Mouse (Mus musculus): ENCODE results near the gene Abca9. TPM values are rescaled to one million over a fixed set of nuclear protein-coding genes. Genes with fewer than 3 reads are reported as not detected.

Abca9 gene
- polyA plus RNA-seq (2015; fragmentation: Nextera tagmentation; extraction: Ambion mirVana) = 2.6 and 2.8 TPM in 2 replicates

DNA sequence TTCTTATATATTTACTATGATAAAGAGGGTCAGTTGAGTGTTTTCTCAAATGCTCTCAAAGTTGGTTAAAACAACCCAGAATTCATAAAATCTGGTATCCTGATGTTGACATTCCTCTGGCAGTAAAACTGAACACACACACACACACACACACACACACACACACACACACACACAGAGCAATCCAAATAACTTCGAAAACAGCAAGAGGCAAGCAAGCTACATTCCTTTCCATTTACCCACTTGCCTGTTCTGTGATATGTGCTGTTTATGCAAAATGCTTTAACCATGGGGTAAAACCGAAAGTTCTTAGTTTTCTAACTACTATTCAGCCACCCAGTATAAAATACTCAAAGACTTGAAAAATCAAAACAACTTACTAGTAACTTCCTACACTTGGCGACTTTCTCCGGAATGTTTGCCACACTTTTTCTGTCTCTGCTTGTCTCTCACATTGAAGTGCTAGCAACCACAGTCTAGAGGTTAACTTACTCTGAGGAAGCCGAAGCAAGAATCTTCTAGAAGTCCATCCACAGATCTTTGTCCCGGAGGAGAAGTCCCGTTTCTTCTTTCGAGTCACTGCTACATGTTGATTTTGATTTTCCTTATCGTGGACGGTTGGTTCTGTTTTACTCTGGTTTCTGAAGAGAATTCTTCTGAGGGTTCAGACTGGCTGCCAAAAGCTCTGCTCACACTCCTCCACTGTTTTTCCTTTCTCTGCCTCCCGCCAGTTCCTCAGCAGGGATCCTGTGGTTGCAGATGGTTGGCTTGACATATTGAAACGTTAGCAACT, at the start of gene Abca9:
Gene Abca9, minus strand, starts transcription at position 738 of the 793 bp plus-strand sequence.
- H3K27ac ChIP-seq (replicated peaks) = no peak within 1 kb of the TSS; the same call in 1 of the 2 replicates

DNA sequence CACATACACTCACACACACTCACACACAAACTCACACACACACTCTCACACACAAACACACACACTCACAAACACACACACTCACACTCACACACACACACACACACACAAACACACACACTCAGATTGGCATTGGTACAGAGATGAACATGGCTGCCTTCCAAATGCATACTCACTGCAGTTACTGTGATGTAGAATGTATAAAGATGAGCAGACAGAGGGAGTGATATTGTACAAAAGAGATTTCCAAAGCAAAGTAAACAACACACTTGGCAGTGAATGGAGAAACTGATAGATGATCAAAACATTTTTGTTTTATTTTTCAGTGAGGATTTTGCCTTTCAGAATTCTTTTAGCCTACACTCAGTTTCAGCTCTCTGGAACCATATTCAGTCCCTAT, 49.1 kb upstream of the Abca9 start:
- Histone ChIP-seq H3K27ac (replicated peaks) (no peak overlapping the region), H3K36me3 (no peaks in the 10 kb centered on the region), H3K9ac (replicated peaks) (no peak overlapping the region), H3K4me1 (no peaks in the 10 kb centered on the region), H3K27me3 (replicated peaks) (no peaks in the 10 kb centered on the region), H3K9me3 (replicated peaks) (no peaks in the 10 kb centered on the region), H3K4me2 (no peak overlapping the region), H3K4me3 (replicated peaks) (no peak overlapping the region)
- ATAC-seq (ENCODE audit: low FRiP score) = no peak

More for the DNA sequence above, at the start of gene Abca9:
- Histone ChIP-seq H3K4me1 (0 out of 2 replicates have a peak, but pooled peaks cover 5% of the 10 kb centered on the region), H3K4me3 (replicated peaks) (no peak within 1 kb of the TSS; the same call in 1 of the 2 replicates), H3K36me3 (no peaks in the 10 kb centered on the region), H3K9ac (replicated peaks) (no peak within 1 kb of the TSS), H3K9me3 (replicated peaks) (no peaks in the 10 kb centered on the region), H3K4me2 (peak within 1 kb of the TSS; percentile 2; the same call in 1 of the 2 replicates), H3K27me3 (replicated peaks) (no peaks in the 10 kb centered on the region)
- ATAC-seq (ENCODE audit: low FRiP score) = no peak
- 69% methylated on average over 12 of the region's 12 CpGs for WGBS

DNA sequence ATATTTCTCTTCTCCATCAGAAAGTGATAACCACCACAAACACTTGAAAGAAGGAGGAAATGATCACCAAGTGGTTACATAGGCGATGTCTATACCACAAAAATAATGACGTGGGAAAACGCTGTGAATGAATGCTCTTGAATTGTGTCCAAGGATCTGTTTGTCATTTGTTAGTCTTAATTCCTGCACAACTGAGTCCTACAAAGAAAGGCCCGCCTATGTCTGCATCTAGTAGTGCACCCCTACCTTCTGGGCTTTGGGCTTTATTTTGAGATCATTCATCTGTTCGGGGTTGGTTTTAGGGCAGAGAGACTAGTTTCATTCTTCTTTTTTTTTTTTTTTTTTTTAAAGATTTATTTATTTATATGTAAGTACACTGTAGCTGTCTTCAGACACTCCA, 35.9 kb upstream of the Abca9 start:
- H3K9ac ChIP-seq (replicated peaks) = no peak overlapping the region
- no peak overlapping the region for H3K27ac ChIP-seq (replicated peaks)
- H3K4me2 ChIP-seq = no peak overlapping the region
- H3K4me1 ChIP-seq = no peaks in the 10 kb centered on the region
- H3K9me3 ChIP-seq (replicated peaks) = no peaks in the 10 kb centered on the region
- no peak for ATAC-seq (ENCODE audit: low FRiP score)
- WGBS = 88% methylated on average over 5 of the region's 5 CpGs
- no peaks in the 10 kb centered on the region for H3K27me3 ChIP-seq (replicated peaks)
- H3K36me3 ChIP-seq = no peaks in the 10 kb centered on the region
- H3K4me3 ChIP-seq (replicated peaks) = no peak overlapping the region

DNA sequence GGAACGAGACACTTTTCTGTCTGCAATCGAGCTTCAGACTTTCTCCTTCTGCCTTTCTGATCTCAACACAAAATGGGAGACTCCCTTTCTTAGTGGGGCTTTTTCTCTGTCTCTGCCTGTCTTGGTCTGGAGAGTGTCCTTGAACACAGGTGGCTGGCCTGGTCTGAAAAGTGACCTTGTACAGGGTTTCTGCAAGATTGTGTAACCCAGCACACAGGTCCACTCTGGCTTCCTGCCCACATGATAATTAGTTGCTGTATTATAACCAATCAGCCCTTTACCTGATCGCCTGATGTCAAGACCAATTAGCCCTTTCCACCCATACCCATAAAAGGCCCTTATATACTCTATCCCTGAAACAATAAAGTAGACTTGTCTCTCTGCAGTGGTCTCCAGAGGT, 30.9 kb upstream of the Abca9 start:
- no peak for ATAC-seq (ENCODE audit: low FRiP score)
- H3K4me2 ChIP-seq = no peak overlapping the region
- no peaks in the 10 kb centered on the region for H3K9me3 ChIP-seq (replicated peaks)
- H3K36me3 ChIP-seq = no peaks in the 10 kb centered on the region
- H3K4me1 ChIP-seq = no peaks in the 10 kb centered on the region
- H3K4me3 ChIP-seq (replicated peaks) = no peak overlapping the region
- no peak overlapping the region for H3K27ac ChIP-seq (replicated peaks)
- WGBS = 82% methylated on average over 3 of the region's 3 CpGs
- no peaks in the 10 kb centered on the region for H3K27me3 ChIP-seq (replicated peaks)
- H3K9ac ChIP-seq (replicated peaks) = no peak overlapping the region

DNA sequence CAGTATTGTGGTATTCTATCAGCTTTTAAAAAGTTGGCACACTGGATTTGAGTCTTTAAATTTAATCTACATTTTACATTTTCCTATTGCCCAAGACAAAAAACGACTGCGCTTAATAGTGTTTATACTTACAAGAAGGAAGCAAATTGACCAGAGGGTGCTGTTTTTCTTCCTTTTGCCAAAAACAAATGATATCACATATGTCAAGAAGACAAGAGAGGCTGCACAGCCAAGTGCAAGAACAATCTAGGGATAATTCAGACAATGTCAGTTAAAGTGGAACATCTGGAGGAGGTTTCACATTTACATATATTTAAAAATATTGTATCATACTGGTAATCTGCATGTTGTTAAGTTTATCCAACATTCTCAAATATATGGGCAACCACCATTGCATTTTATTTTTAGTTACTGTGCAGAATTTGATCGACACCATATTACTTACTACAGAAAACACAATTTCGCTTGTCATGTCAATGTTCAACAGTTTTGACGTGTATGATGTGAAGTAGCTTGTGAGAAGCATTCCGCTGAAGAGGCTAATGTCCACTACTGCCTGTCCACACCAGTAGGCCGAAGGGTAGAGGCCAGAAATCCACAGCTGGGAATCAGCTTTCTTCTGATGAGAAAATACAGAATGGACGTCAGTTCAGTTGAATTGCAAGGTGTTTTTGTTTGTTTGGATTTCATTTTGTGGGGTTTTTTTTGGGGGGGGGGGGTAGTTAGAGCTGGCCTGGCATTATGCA, 28.7 kb upstream of the Abca9 start:
- no peaks in the 10 kb centered on the region for H3K36me3 ChIP-seq
- no peak overlapping the region for H3K4me2 ChIP-seq
- H3K9me3 ChIP-seq (replicated peaks) = no peaks in the 10 kb centered on the region
- 90% methylated on average over 8 of the region's 8 CpGs for WGBS
- ATAC-seq (ENCODE audit: low FRiP score) = no peak
- H3K27me3 ChIP-seq (replicated peaks) = no peaks in the 10 kb centered on the region
- H3K4me1 ChIP-seq = no peaks in the 10 kb centered on the region
- H3K9ac ChIP-seq (replicated peaks) = no peak overlapping the region
- H3K27ac ChIP-seq (replicated peaks) = no peak overlapping the region
- no peak overlapping the region for H3K4me3 ChIP-seq (replicated peaks)

DNA sequence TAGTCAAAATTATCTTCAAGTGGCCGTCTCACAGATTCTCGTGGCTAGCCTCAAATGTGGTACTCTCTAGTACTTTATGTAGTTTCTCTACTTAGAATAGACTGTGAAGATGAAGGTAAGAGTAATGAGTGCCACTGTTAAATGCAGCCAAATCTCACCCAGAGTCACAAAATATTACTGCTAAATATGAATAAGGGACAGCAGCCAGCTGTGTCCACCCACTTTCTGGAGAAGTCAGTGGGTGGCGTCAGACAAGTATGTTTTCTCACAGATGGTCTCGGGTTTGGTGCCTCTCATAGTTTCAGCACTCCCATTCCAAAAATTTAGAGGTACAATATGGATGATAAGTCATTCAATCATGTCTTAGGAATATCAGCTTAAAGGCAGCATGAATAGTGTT, 27.3 kb upstream of the Abca9 start:
- H3K9me3 ChIP-seq (replicated peaks) = no peaks in the 10 kb centered on the region
- no peaks in the 10 kb centered on the region for H3K36me3 ChIP-seq
- H3K27me3 ChIP-seq (replicated peaks) = no peaks in the 10 kb centered on the region
- no peak overlapping the region for H3K4me3 ChIP-seq (replicated peaks)
- H3K27ac ChIP-seq (replicated peaks) = no peak overlapping the region
- no peak for ATAC-seq (ENCODE audit: low FRiP score)
- H3K4me2 ChIP-seq = no peak overlapping the region
- H3K4me1 ChIP-seq = no peaks in the 10 kb centered on the region
- no peak overlapping the region for H3K9ac ChIP-seq (replicated peaks)
- WGBS = 92% methylated on average over 4 of the region's 4 CpGs

DNA sequence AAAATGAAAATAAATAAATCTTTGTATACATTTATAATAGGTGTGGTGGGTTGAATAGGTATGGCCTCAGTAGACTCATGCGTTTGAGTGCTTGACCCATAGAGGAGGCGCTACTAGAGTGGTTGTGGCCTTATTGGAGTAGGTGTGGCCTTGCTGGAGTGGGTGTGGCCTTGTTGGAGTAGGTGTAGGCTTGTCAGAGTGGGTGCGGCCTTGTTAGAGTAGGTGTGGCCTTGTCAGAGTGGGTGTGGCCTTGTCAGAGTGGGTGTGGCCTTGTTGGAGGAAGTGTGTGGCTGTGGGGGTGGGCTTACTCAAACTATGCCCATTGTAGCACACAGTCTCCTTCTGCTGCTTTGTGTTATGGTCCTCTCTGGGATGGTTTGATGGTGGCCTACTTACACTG, 3.2 kb upstream of the Abca9 start:
- 96% methylated on average over 3 of the region's 3 CpGs for WGBS
- ATAC-seq (ENCODE audit: low FRiP score) = no peak

DNA sequence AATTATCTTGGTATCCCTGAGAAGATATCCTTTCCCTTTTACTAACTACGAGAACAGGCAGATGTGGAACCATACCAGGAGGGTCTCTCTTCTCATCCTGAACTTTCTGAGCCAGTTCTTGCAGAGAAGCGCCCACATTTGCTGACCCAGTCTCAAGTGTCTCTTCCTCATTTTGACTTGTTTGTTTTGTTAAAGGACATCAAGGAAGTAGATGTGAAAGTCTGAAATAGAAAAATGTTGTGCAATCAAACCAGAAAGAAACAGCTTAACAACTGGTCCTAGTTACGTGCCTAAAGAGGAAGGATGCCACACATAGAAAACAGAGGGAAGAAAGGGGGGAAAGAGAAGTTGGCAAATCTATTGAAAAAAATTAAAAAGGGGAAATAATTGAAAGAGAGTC, 2.2 kb downstream of the Abca9 start:
- Histone ChIP-seq H3K27me3 (replicated peaks) (no peaks in the 10 kb centered on the region), H3K4me3 (replicated peaks) (no peak overlapping the region), H3K4me1 (0 out of 2 replicates have a peak, but pooled peaks cover 5% of the 10 kb centered on the region), H3K9ac (replicated peaks) (no peak overlapping the region), H3K9me3 (replicated peaks) (no peaks in the 10 kb centered on the region), H3K36me3 (no peaks in the 10 kb centered on the region), H3K4me2 (no peak overlapping the region), H3K27ac (replicated peaks) (no peak overlapping the region)
- WGBS = 35% methylated on average over 3 of the region's 3 CpGs
- no peak for ATAC-seq (ENCODE audit: low FRiP score)

More for the DNA sequence above, 3.2 kb upstream of the Abca9 start:
- Histone ChIP-seq H3K27me3 (replicated peaks) (no peaks in the 10 kb centered on the region), H3K9ac (replicated peaks) (no peak overlapping the region), H3K36me3 (no peaks in the 10 kb centered on the region), H3K4me3 (replicated peaks) (no peak overlapping the region), H3K4me2 (no peak overlapping the region), H3K27ac (replicated peaks) (no peak overlapping the region), H3K4me1 (0 out of 2 replicates have a peak, but pooled peaks cover 5% of the 10 kb centered on the region), H3K9me3 (replicated peaks) (no peaks in the 10 kb centered on the region)

DNA sequence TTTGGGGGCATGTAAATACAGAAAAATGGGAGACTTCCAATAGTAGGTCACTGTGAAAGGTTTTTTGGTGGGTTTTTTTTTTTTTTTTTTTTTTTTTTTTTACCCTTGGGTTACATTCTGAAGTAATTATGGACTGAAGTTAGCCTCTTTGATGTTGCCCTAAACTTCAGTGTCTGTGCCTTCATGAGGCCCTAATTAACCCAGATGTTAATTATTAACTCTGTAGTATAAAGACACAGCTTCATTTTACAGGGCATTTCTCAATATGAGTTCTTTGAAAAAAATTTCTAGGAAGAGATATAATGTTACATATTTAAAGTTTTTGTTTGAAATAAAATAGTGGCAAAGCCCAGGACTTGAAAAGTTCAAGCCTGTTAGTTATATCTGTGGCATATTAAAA, 2.6 kb downstream of the Abca9 start:
- H3K9ac ChIP-seq (replicated peaks) = no peak overlapping the region
- 0 out of 2 replicates have a peak, but pooled peaks cover 5% of the 10 kb centered on the region for H3K4me1 ChIP-seq
- no peaks in the 10 kb centered on the region for H3K36me3 ChIP-seq
- no peaks in the 10 kb centered on the region for H3K27me3 ChIP-seq (replicated peaks)
- H3K9me3 ChIP-seq (replicated peaks) = no peaks in the 10 kb centered on the region
- no peak overlapping the region for H3K4me3 ChIP-seq (replicated peaks)
- no peak overlapping the region for H3K27ac ChIP-seq (replicated peaks)
- no peak for ATAC-seq (ENCODE audit: low FRiP score)
- H3K4me2 ChIP-seq = no peak overlapping the region

DNA sequence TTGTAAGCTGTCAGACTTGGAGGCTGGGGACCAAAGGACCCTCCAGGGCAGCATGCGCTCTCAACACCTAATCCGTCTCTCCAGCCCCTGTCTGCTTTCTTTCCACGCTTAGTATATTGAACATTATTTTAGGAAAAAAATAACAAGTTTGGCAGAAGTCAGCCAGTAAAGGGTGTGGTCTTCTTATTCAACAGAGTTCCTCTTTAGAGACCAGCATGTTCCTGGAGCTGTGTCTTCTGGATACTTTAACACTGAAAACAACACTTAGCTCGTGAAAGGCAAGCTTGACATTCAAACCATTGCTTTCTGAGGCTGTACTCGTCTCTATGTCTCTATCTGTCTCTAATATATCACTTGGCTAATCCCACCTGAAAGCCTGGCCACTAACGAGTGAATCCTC, 10.9 kb downstream of the Abca9 start:
- H3K27me3 ChIP-seq (replicated peaks) = no peaks in the 10 kb centered on the region
- H3K27ac ChIP-seq (replicated peaks) = no peak overlapping the region
- H3K9ac ChIP-seq (replicated peaks) = no peak overlapping the region
- no peaks in the 10 kb centered on the region for H3K36me3 ChIP-seq
- no peaks in the 10 kb centered on the region for H3K4me1 ChIP-seq
- no peak for ATAC-seq (ENCODE audit: low FRiP score)
- H3K4me3 ChIP-seq (replicated peaks) = no peak overlapping the region
- WGBS = 80% methylated on average over 6 of the region's 6 CpGs
- no peak overlapping the region for H3K4me2 ChIP-seq
- H3K9me3 ChIP-seq (replicated peaks) = no peaks in the 10 kb centered on the region

DNA sequence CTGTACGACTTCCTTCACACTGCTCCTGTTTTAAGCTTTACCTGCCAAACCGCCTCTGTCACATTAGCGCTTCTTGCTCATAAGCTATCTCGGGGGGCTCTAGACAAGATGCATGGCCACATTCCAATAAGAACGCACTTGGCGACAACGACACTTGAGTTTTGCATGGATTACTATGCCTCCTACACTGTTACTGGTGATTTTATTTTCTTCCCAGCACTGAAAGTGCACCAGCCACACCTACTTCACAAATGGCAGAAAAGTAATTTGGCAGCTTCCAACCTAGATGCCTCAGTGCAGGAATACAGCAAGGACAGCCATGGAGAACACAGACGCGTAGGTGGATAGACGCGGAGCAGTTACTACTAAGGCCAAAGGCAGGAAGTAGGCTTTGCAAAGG, 12.0 kb downstream of the Abca9 start:
- WGBS = 91% methylated on average over 11 of the region's 11 CpGs
- Histone ChIP-seq H3K27me3 (replicated peaks) (no peaks in the 10 kb centered on the region), H3K4me1 (no peaks in the 10 kb centered on the region), H3K4me3 (replicated peaks) (no peak overlapping the region), H3K9ac (replicated peaks) (no peak overlapping the region), H3K9me3 (replicated peaks) (0 out of 2 replicates have a peak, but pooled peaks cover 2% of the 10 kb centered on the region), H3K4me2 (no peak overlapping the region), H3K27ac (replicated peaks) (no peak overlapping the region), H3K36me3 (no peaks in the 10 kb centered on the region)
- ATAC-seq (ENCODE audit: low FRiP score) = no peak

DNA sequence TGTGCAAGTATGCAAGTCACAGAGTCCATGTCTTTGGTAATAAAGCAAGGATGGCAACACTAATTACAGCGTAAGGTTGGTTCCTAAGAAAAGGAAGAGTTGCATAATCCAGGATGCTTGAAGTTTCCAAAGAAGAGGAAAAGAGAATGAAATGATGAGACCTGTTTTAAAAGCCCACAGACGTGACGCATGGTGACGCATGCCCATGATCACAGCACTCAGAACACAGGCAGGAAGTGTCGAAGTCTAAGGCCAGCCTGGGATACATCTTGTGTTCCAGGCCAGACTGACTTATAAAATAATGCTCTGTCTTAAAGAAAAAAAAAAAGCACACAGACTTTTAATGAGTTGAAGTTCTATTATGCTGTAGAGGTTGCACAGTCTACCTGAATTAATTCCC, 20.4 kb downstream of the Abca9 start:
- ATAC-seq (ENCODE audit: low FRiP score) = no peak

More for the DNA sequence above, 20.4 kb downstream of the Abca9 start:
- H3K4me1 ChIP-seq = no peaks in the 10 kb centered on the region
- no peak overlapping the region for H3K9ac ChIP-seq (replicated peaks)
- H3K4me3 ChIP-seq (replicated peaks) = no peak overlapping the region
- no peak overlapping the region for H3K4me2 ChIP-seq
- WGBS = 95% methylated on average over 5 of the region's 5 CpGs
- no peak overlapping the region for H3K27ac ChIP-seq (replicated peaks)
- H3K9me3 ChIP-seq (replicated peaks) = 0 out of 2 replicates have a peak, but pooled peaks cover 3% of the 10 kb centered on the region
- no peaks in the 10 kb centered on the region for H3K27me3 ChIP-seq (replicated peaks)
- no peaks in the 10 kb centered on the region for H3K36me3 ChIP-seq
